Mouse (Mus musculus) olfactory bulb, adult 2 months (tissue): ENCODE data around the gene Tmem156. TPM values are rescaled to one million over a fixed set of nuclear protein-coding genes. Genes with fewer than 3 reads are reported as not detected.

ENCODE experiments used
- H3K27ac ChIP-seq: fragments of 200-500 bp; 2 replicates; pipeline ENCODE4 v1.5.1; 2012; ENCODE audit warnings: low read depth, low read length; ENCODE audit not compliant: insufficient read depth
- H3K4me1 ChIP-seq: fragments of 200-500 bp; 2 replicates; pipeline ENCODE4 v1.6.1; 2012; ENCODE audit warnings: low read length; ENCODE audit not compliant: control insufficient read depth, insufficient read depth
- H3K4me3 ChIP-seq: fragments of 200-500 bp; 2 replicates; pipeline ENCODE4 v1.5.1; 2012; ENCODE audit warnings: mild to moderate bottlenecking, low read depth, low read length, moderate library complexity; ENCODE audit not compliant: insufficient read depth
- CTCF ChIP-seq: fragments of 200-500 bp; IDR thresholded peaks from 2 replicates; pipeline ENCODE4 v1.5.1; 2012; ENCODE audit warnings: low read depth, mild to moderate bottlenecking, low read length, moderate library complexity; ENCODE audit not compliant: insufficient read depth
- POLR2A ChIP-seq: fragments of 200-500 bp; IDR thresholded peaks from 2 replicates; pipeline ENCODE4 v1.6.1; 2012; ENCODE audit warnings: mild to moderate bottlenecking, low read depth, low read length, moderate library complexity; ENCODE audit not compliant: insufficient read depth
- WGBS: fragments of 180-500 bp; shearing (Covaris S2); methylation state at CpG from one replicate; pipeline ENCODE4 v1.1.7; 2018; 5-methylcytosine and 5-hydroxymethylcytosine counted together
- polyA plus RNA-seq: library from polyadenylated mRNA; stranded (reverse); fragments of >200 nt; gene quantifications from 2 replicates; pipeline ENCODE4 v1.2.4, GENCODE M21; 2012; ENCODE audit warnings: low replicate concordance; ENCODE audit not compliant: missing spikeins, insufficient read depth, insufficient read length

The Tmem156 gene
- polyA plus RNA-seq, 1 experiment = not detected

GRCm38 (mm10) chr5:65069872-65070271, 22.1 kb downstream of the Tmem156 start:
- no peak overlapping the region for H3K27ac ChIP-seq
- H3K4me1 ChIP-seq = peaks cover 5% of the 10 kb centered on the region; the same call in 1 of the 2 replicates
- H3K4me3 ChIP-seq = no peak overlapping the region
- WGBS = 83% methylated on average over 11 of the region's 11 CpGs
- TF ChIP-seq POLR2A (no peak), CTCF (no peak)

DNA sequence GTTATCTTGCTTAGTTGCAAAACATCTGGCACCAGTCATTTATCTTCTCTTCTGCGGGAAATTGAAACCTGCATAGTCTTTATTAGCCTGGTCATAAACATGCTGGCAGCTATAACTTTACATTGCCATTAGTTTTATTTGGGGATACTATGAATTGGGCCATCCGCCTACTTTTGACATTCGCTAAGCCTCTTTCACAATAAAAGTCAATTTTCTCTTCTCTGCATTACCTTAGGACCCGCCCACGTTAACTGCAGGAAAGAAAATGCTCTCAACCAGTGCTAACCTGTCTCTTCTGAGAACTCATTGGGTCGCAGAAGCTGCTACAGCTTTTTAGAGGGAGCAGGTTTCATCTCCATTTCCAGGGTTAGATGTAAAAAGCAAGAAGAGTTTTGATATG, 23.8 kb downstream of the Tmem156 start:
- H3K27ac ChIP-seq = no peak overlapping the region
- peaks cover 5% of the 10 kb centered on the region; the same call in 1 of the 2 replicates for H3K4me1 ChIP-seq
- no peak overlapping the region for H3K4me3 ChIP-seq
- 93% methylated on average over 6 of the region's 6 CpGs for WGBS
- TF ChIP-seq POLR2A (no peak), CTCF (no peak)

- no peak overlapping the region for H3K4me3 ChIP-seq
- 79% methylated on average over 2 of the region's 2 CpGs for WGBS
- no peaks in the 10 kb centered on the region for H3K4me1 ChIP-seq
- no peak overlapping the region for H3K27ac ChIP-seq
- no peak for TF ChIP-seq CTCF
- no peak for TF ChIP-seq POLR2A
Observed at GRCm38 (mm10) chr5:65063266-65063665, 28.7 kb downstream of the Tmem156 start.

DNA sequence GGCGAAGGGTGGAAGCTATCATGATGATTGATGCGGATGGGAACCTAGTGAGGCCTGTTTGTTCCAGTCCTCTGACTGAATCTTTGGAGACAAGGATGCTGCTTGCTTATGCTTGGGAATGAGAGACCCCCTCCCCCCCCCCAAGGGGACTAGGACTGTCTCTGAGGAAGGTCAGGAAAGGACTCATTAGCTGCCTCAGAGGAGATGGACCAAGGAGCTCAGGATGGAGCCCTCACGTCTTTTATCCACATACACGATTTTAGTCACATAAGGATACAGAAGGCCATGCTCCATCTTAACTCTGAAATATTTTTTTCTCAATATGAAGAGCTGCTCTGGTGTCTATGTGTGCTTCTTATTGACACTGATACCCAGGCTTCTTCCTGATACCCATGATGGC, 29.7 kb downstream of the Tmem156 start:
- WGBS = 94% methylated on average over 4 of the region's 4 CpGs
- TF ChIP-seq CTCF (no peak), POLR2A (no peak)
- no peak overlapping the region for H3K27ac ChIP-seq
- H3K4me3 ChIP-seq = no peak overlapping the region
- H3K4me1 ChIP-seq = no peaks in the 10 kb centered on the region

DNA sequence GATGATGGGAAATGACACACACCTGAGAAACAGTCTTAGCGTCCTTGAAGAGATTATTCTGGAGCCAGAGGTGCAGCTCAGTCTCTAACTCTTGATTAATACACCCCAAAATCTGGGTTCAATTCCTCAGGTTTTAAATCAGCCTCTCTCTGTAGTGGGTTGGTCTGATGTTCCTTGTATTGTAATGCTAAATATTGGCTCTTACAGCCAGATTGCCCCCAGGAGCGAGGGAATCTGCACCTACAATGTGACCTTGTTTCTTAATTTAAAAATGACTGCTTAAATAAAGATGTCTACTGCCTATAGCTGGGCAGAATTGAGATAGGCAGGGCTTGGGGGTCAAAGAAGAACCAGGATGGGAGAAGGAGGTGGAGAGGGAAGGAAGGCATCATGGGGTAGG, 32.1 kb downstream of the Tmem156 start:
- H3K4me1 ChIP-seq = peaks cover 6% of the 10 kb centered on the region

DNA sequence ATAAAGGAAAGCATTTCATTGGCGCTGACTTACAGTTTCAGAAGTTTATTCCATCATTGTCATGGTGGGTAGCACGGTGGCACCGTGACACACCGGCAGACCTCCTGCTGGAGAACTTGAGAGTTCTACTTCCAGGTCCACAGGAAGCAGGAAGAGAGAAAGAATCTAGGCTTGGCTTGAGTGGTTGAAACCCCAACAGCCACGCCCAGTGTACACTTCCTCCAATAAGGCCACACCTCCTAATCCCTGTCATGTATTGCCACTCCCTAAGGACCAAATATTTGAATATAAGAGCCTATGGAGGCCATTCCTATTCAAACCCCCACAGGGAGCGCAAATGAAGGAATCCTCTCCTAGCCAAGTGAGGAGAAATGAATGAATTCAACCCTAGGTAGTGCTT, 34.3 kb downstream of the Tmem156 start:
- no peak overlapping the region for H3K27ac ChIP-seq
- peaks cover 6% of the 10 kb centered on the region for H3K4me1 ChIP-seq
- WGBS = 96% methylated on average over 6 of the region's 6 CpGs
- TF ChIP-seq CTCF (no peak), POLR2A (no peak)
- H3K4me3 ChIP-seq = no peak overlapping the region

More for the DNA sequence above, 32.1 kb downstream of the Tmem156 start:
- Histone ChIP-seq H3K27ac (no peak overlapping the region), H3K4me3 (no peak overlapping the region)
- TF ChIP-seq CTCF (no peak), POLR2A (no peak)
- 87% methylated on average over 2 of the region's 2 CpGs for WGBS

- Histone ChIP-seq H3K4me3 (no peak overlapping the region), H3K27ac (no peak overlapping the region), H3K4me1 (peaks cover 11% of the 10 kb centered on the region)
- TF ChIP-seq CTCF (no peak), POLR2A (no peak)
- 81% methylated on average over 3 of the region's 3 CpGs for WGBS
Observed at GRCm38 (mm10) chr5:65051513-65051912, 40.4 kb downstream of the Tmem156 start.

GRCm38 (mm10) chr5:65049880-65050279, 42.1 kb downstream of the Tmem156 start:
- 73% methylated on average over 5 of the region's 5 CpGs for WGBS
- peaks cover 6% of the 10 kb centered on the region for H3K4me1 ChIP-seq
- H3K4me3 ChIP-seq = no peak overlapping the region
- TF ChIP-seq POLR2A (no peak), CTCF (no peak)
- H3K27ac ChIP-seq = no peak overlapping the region

DNA sequence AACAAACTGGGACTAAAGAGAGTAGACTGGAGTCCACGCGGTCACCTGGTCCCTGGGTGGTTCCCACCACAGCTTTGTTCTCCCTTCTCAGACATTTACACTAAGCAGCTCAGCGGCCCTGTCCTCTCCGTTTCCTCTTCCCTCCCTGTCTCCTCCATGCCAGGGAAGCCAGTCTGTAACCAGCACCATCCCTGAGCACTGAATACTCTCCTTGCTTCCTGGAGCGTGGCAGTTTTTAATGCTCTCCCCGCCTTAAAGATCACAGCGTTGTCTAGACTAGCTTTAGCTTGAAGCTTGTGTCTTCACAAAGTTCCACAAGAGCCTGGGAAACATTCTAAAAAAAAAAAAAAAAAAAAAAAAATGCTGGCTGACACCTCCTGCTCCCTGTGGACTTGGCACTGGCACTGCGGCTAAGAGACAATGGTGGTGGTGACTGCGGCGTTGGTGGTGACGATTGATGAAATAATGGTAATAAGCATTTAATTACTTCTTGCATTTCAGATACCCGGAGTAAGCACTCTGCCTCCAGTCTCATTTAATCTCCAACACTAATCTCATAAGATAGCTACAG, 44.6 kb downstream of the Tmem156 start:
- no peak overlapping the region for H3K27ac ChIP-seq
- peaks cover 6% of the 10 kb centered on the region for H3K4me1 ChIP-seq
- no peak for TF ChIP-seq POLR2A
- TF ChIP-seq CTCF = no peak
- WGBS = 40% methylated on average over 12 of the region's 12 CpGs
- no peak overlapping the region for H3K4me3 ChIP-seq

DNA sequence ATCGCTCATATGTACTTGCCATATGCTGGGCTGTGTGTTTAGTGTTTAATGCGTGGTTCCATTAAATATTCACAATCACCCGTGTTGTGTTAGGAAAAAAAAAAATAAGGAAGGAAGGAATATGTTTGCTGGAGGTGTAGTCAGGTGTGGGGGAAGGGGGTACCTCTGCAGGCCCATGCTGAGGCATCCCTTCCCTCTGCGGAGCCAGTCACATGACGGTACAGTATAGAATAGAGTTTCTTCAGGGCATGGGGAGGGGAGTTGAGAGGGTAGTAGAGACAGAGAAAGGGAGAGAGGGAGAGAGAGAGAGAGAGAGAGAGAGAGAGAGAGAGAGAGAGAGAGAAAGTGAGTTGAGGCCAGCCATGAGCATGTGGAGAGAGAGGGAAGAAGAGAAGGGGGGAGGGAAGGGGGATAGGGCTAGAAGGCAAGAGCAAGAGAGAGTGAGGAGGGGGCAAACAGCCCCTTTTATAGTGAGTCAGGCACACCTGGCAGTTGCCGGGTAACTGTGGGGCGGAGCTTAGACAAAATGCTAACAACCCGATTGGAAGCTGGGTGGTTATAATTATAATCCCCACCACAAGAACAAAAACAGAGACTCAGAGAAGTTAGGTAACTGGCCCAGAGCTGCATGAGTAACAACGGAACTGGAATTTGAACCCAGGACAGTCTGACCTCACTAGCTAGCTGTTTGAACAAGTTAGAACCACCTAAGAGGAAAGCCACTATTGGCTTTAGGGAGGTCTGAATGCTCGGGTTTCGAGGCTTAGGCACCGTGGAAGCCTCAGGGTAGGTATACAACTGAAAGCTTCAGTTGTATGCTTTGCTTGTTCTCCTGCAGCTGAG, 45.3 kb downstream of the Tmem156 start:
- H3K4me3 ChIP-seq = no peak overlapping the region
- TF ChIP-seq POLR2A = no peak
- H3K27ac ChIP-seq = no peak overlapping the region
- WGBS = 63% methylated on average over 12 of the region's 12 CpGs
- H3K4me1 ChIP-seq = peaks cover 6% of the 10 kb centered on the region
